Mouse (Mus musculus) CD8-positive naive resting alpha-beta T cell, adult 2 months (primary cell): ENCODE data around the gene Col5a3.

ENCODE experiments used
- DNase-seq, 2 experiments: peaks; one replicate each; pipeline ENCODE4 v3.0.0; 2022; ENCODE audit warnings: low read depth in 2 of 2, low spot score in 2 of 2

The Col5a3 gene

GRCm38 (mm10) chr9:20749213-20749612, 65.7 kb downstream of the Col5a3 start:
- DNase-seq: no peak

- no peak for DNase-seq
Observed at GRCm38 (mm10) chr9:20748540-20748939, 66.3 kb downstream of the Col5a3 start.

- DNase-seq: no peak
Observed at GRCm38 (mm10) chr9:20747682-20748081, 67.2 kb downstream of the Col5a3 start.

GRCm38 (mm10) chr9:20746017-20746660, 68.7 kb downstream of the Col5a3 start, which contains the start of gene Olfm2:
Gene Olfm2, minus strand, starts transcription at chr9:20746349.
- no peak for DNase-seq

GRCm38 (mm10) chr9:20745129-20745966, 69.5 kb downstream of the Col5a3 start:
- DNase-seq: no peak

GRCm38 (mm10) chr9:20743946-20744738, 70.7 kb downstream of the Col5a3 start:
- DNase-seq: peak; percentile 19 to 37

GRCm38 (mm10) chr9:20740407-20740806, 74.5 kb downstream of the Col5a3 start:
- DNase-seq: peak; percentile 60 to 68

- peak in 1 of 2 experiments; percentile 32 for DNase-seq
Observed at GRCm38 (mm10) chr9:20738251-20738999, 76.4 kb downstream of the Col5a3 start.

GRCm38 (mm10) chr9:20737227-20737626, 77.6 kb downstream of the Col5a3 start:
- DNase-seq: no peak

- no peak for DNase-seq
Observed at GRCm38 (mm10) chr9:20734692-20735091, 80.2 kb downstream of the Col5a3 start.

- no peak for DNase-seq
Observed at GRCm38 (mm10) chr9:20731797-20732196, 83.1 kb downstream of the Col5a3 start.

- no peak for DNase-seq
Observed at GRCm38 (mm10) chr9:20729451-20729850, 85.4 kb downstream of the Col5a3 start.

- DNase-seq: peak in 1 of 2 experiments; percentile 14
Observed at GRCm38 (mm10) chr9:20727601-20728113, 87.2 kb downstream of the Col5a3 start.

- no peak for DNase-seq
Observed at GRCm38 (mm10) chr9:20726859-20727600, 87.8 kb downstream of the Col5a3 start.

- DNase-seq: no peak
Observed at GRCm38 (mm10) chr9:20726134-20726858, 88.6 kb downstream of the Col5a3 start.

- no peak for DNase-seq
Observed at GRCm38 (mm10) chr9:20721582-20721981, 93.3 kb downstream of the Col5a3 start.
